Mouse (Mus musculus): ENCODE results near the gene Ccdc142. TPM values are rescaled to one million over a fixed set of nuclear protein-coding genes. Genes with fewer than 3 reads are reported as not detected.

The Ccdc142 gene
- polyA plus RNA-seq, 1 experiment from 2014 or later: 4.2 TPM

DNA sequence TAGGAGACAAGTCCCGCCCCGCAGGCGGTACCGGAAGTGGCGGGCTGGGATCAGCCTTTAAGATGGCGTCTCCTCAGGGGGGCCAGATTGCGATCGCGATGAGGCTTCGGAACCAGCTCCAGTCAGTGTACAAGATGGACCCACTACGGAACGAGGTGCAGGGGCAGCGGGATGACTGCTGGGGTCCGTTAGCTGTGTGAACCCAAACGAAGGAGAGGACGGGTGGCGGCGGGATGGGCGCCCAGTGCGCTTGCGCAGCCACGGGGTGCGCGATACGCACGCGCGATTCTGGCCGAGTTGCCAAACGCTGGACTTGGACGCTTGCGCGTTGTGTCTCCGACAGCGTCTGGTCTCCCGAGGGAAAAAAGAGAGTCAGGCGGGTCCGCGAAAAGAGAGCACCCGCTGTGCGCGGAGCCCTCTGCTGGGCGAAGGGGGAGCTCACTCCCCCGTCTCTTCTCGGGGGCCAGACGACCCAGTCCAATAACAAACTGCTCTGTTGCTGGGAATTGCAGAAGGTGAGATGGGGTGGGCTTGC lies 23.0 kb upstream of the Ccdc142 start:
- DNase-seq: peak; percentile 100
- H3K36me3 ChIP-seq (ENCODE audit: control insufficient read depth, insufficient read depth, low read length): peaks cover 20% of the 10 kb centered on the region
- WGBS: under 1% methylated on average over 46 of the region's 46 CpGs
- H3K9me3 ChIP-seq (ENCODE audit: control insufficient read depth, low read length): no peaks in the 10 kb centered on the region
- ATAC-seq (ENCODE audit: low FRiP score, low TSS enrichment): peak; percentile 95
- H3K27ac ChIP-seq (replicated peaks; ENCODE audit: low read depth, low read length): peak overlapping the region; percentile 93
- peaks cover 40% of the 10 kb centered on the region for H3K27me3 ChIP-seq (ENCODE audit: control insufficient read depth, insufficient read depth, low read length)
- H3K9ac ChIP-seq (replicated peaks; ENCODE audit: low read length): peak overlapping the region; percentile 76
- H3K4me3 ChIP-seq (replicated peaks; ENCODE audit: low read depth, low read length): peak overlapping the region; percentile 67
- H3K4me2 ChIP-seq (ENCODE audit: low read length): peak overlapping the region; percentile 96
- H3K4me1 ChIP-seq (ENCODE audit: control insufficient read depth, insufficient read depth, low read length): peaks cover 14% of the 10 kb centered on the region

DNA sequence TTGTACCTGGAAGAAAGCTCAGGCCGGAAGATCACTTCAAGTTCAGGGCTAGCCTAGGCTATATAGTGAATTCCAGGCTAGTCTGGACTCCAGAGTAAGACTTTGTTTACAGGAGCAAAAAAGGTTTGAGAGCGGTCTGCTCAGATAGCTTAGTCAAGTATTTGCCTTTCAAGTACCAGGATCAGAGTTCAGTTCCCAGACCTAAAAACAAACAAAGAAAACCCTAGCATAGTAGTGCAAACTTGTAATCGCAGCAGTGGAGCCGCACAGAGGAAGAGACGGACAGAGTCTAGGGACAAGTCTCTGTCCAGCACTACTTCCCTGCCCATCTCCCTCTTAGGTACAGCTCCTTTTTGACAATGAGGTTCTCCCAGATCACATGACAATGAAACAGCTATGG lies 21.2 kb upstream of the Ccdc142 start:
- peaks cover 40% of the 10 kb centered on the region for H3K27me3 ChIP-seq (ENCODE audit: control insufficient read depth, insufficient read depth, low read length)
- no peak for DNase-seq

DNA sequence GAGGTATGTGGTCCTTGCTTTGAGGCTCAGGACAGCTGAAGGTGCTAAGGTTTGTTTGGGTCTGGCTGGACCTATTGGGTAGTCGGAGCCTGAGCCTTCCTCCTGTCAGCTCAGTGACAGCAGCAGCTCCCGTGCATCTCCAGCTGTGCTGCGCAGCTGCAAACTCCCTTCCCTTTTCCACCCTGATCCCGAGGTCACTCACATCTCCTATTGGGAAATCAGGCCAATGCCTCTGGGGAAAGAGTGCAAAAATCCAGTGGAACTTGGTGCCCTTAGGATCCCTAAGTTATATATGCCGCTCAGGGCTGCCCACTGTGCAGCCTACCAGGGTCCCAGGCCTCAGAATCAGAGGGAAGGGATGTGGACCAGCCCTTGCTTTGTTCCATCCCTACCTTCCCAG lies 17.9 kb upstream of the Ccdc142 start:
- H3K27me3 ChIP-seq (ENCODE audit: control insufficient read depth, insufficient read depth, low read length): peaks cover 58% of the 10 kb centered on the region
- H3K4me3 ChIP-seq (replicated peaks; ENCODE audit: low read depth, low read length): no peak overlapping the region
- no peak for DNase-seq
- H3K4me2 ChIP-seq (ENCODE audit: low read length): no peak overlapping the region
- peaks cover 20% of the 10 kb centered on the region for H3K36me3 ChIP-seq (ENCODE audit: control insufficient read depth, insufficient read depth, low read length)
- ATAC-seq (ENCODE audit: low FRiP score, low TSS enrichment): no peak
- H3K9me3 ChIP-seq (ENCODE audit: control insufficient read depth, low read length): no peaks in the 10 kb centered on the region
- peaks cover 9% of the 10 kb centered on the region for H3K4me1 ChIP-seq (ENCODE audit: control insufficient read depth, insufficient read depth, low read length)
- no peak overlapping the region for H3K27ac ChIP-seq (replicated peaks; ENCODE audit: low read depth, low read length)
- WGBS: 12% methylated on average over 5 of the region's 5 CpGs
- H3K9ac ChIP-seq (replicated peaks; ENCODE audit: low read length): no peak overlapping the region

More for the DNA sequence above, 21.2 kb upstream of the Ccdc142 start:
- Histone ChIP-seq H3K9me3 (ENCODE audit: control insufficient read depth, low read length) (no peaks in the 10 kb centered on the region), H3K4me3 (replicated peaks; ENCODE audit: low read depth, low read length) (no peak overlapping the region), H3K4me2 (ENCODE audit: low read length) (no peak overlapping the region), H3K36me3 (ENCODE audit: control insufficient read depth, insufficient read depth, low read length) (peaks cover 20% of the 10 kb centered on the region), H3K9ac (replicated peaks; ENCODE audit: low read length) (no peak overlapping the region), H3K27ac (replicated peaks; ENCODE audit: low read depth, low read length) (no peak overlapping the region), H3K4me1 (ENCODE audit: control insufficient read depth, insufficient read depth, low read length) (peaks cover 14% of the 10 kb centered on the region)
- WGBS: 95% methylated on average over 5 of the region's 5 CpGs
- no peak for ATAC-seq (ENCODE audit: low FRiP score, low TSS enrichment)

DNA sequence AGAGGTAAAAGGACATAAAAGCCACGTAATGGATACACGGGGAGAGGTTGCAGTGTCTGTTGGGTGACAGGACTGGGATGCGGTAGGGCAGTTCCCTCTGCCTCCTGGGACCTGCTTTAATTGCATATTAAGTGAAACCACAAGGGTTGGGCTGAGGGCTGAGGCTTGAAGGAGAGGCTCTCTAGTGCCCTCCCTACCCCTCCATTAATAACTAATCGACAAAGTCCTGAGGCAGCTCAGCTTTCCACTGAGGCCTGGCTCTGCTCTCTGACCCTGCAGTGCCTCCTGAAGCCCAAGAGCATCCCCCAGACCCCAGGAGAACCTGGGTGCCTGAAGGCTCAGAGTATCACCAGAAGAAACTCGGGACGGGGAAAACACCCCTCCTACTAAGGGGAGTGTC lies 16.9 kb upstream of the Ccdc142 start:
- H3K27me3 ChIP-seq (ENCODE audit: control insufficient read depth, insufficient read depth, low read length): peaks cover 66% of the 10 kb centered on the region
- peaks cover 3% of the 10 kb centered on the region for H3K4me1 ChIP-seq (ENCODE audit: control insufficient read depth, insufficient read depth, low read length)
- no peak overlapping the region for H3K9ac ChIP-seq (replicated peaks; ENCODE audit: low read length)
- H3K4me3 ChIP-seq (replicated peaks; ENCODE audit: low read depth, low read length): no peak overlapping the region
- H3K4me2 ChIP-seq (ENCODE audit: low read length): no peak overlapping the region
- no peaks in the 10 kb centered on the region for H3K9me3 ChIP-seq (ENCODE audit: control insufficient read depth, low read length)
- 6% methylated on average over 6 of the region's 6 CpGs for WGBS
- no peak overlapping the region for H3K27ac ChIP-seq (replicated peaks; ENCODE audit: low read depth, low read length)
- ATAC-seq (ENCODE audit: low FRiP score, low TSS enrichment) (no peak), DNase-seq (no peak)
- H3K36me3 ChIP-seq (ENCODE audit: control insufficient read depth, insufficient read depth, low read length): peaks cover 20% of the 10 kb centered on the region

GRCm38 (mm10) chr6:83086121-83087035 lies 15.0 kb upstream of the Ccdc142 start, which contains the start of gene Lbx2:
Gene Lbx2, plus strand, starts transcription at chr6:83086367.
- ATAC-seq (ENCODE audit: low FRiP score, low TSS enrichment): no peak
- H3K9me3 ChIP-seq (ENCODE audit: control insufficient read depth, low read length): no peaks in the 10 kb centered on the region
- no peak within 1 kb of the TSS for H3K4me2 ChIP-seq (ENCODE audit: low read length)
- H3K27ac ChIP-seq (replicated peaks; ENCODE audit: low read depth, low read length): no peak within 1 kb of the TSS
- DNase-seq: no peak
- H3K27me3 ChIP-seq (ENCODE audit: control insufficient read depth, insufficient read depth, low read length): peaks cover 77% of the 10 kb centered on the region
- WGBS: 2% methylated on average over 42 of the region's 42 CpGs
- H3K4me1 ChIP-seq (ENCODE audit: control insufficient read depth, insufficient read depth, low read length): no peaks in the 10 kb centered on the region
- H3K4me3 ChIP-seq (replicated peaks; ENCODE audit: low read depth, low read length): no peak within 1 kb of the TSS
- no peak within 1 kb of the TSS for H3K9ac ChIP-seq (replicated peaks; ENCODE audit: low read length)
- peaks cover 5% of the 10 kb centered on the region for H3K36me3 ChIP-seq (ENCODE audit: control insufficient read depth, insufficient read depth, low read length)

- peaks cover 82% of the 10 kb centered on the region for H3K27me3 ChIP-seq (ENCODE audit: control insufficient read depth, insufficient read depth, low read length)
- no peaks in the 10 kb centered on the region for H3K9me3 ChIP-seq (ENCODE audit: control insufficient read depth, low read length)
- H3K4me2 ChIP-seq (ENCODE audit: low read length): peak overlapping the region; percentile 25; the same call in 1 of the 2 replicates
- ATAC-seq (ENCODE audit: low FRiP score, low TSS enrichment) (no peak), DNase-seq (no peak)
- no peak overlapping the region for H3K27ac ChIP-seq (replicated peaks; ENCODE audit: low read depth, low read length)
- under 1% methylated on average over 47 of the region's 47 CpGs for WGBS
- H3K36me3 ChIP-seq (ENCODE audit: control insufficient read depth, insufficient read depth, low read length): peaks cover 2% of the 10 kb centered on the region; the same call in 1 of the 2 replicates
- H3K4me1 ChIP-seq (ENCODE audit: control insufficient read depth, insufficient read depth, low read length): no peaks in the 10 kb centered on the region
- H3K4me3 ChIP-seq (replicated peaks; ENCODE audit: low read depth, low read length): no peak overlapping the region; the same call in 1 of the 2 replicates
- H3K9ac ChIP-seq (replicated peaks; ENCODE audit: low read length): no peak overlapping the region
Measured at GRCm38 (mm10) chr6:83087205-83087925, 14.0 kb upstream of the Ccdc142 start.

DNA sequence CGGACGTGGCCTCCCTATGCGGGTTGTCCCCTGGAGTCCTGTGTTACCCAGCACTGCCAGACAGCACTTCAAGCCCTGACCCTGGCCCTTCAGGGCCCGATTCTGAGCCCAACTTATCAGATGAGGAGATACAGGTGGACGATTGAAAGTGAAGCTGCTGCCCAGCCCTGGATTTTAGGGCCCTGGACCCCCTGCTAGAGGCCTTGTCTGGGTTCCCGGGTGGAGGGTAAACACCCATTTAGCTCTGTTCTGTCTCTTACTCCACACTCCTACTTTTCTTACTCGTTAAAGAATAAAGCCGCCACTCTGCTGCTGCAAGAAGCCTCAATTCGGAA lies 13.5 kb upstream of the Ccdc142 start:
- Histone ChIP-seq H3K9me3 (ENCODE audit: control insufficient read depth, low read length) (no peaks in the 10 kb centered on the region), H3K27me3 (ENCODE audit: control insufficient read depth, insufficient read depth, low read length) (peaks cover 76% of the 10 kb centered on the region), H3K36me3 (ENCODE audit: control insufficient read depth, insufficient read depth, low read length) (no peaks in the 10 kb centered on the region), H3K4me1 (ENCODE audit: control insufficient read depth, insufficient read depth, low read length) (no peaks in the 10 kb centered on the region), H3K27ac (replicated peaks; ENCODE audit: low read depth, low read length) (no peak overlapping the region), H3K4me3 (replicated peaks; ENCODE audit: low read depth, low read length) (no peak overlapping the region; the same call in 1 of the 2 replicates), H3K9ac (replicated peaks; ENCODE audit: low read length) (no peak overlapping the region), H3K4me2 (ENCODE audit: low read length) (peak overlapping the region; percentile 25; the same call in 1 of the 2 replicates)
- WGBS: 3% methylated on average over 9 of the region's 9 CpGs
- ATAC-seq (ENCODE audit: low FRiP score, low TSS enrichment) (no peak), DNase-seq (no peak)

DNA sequence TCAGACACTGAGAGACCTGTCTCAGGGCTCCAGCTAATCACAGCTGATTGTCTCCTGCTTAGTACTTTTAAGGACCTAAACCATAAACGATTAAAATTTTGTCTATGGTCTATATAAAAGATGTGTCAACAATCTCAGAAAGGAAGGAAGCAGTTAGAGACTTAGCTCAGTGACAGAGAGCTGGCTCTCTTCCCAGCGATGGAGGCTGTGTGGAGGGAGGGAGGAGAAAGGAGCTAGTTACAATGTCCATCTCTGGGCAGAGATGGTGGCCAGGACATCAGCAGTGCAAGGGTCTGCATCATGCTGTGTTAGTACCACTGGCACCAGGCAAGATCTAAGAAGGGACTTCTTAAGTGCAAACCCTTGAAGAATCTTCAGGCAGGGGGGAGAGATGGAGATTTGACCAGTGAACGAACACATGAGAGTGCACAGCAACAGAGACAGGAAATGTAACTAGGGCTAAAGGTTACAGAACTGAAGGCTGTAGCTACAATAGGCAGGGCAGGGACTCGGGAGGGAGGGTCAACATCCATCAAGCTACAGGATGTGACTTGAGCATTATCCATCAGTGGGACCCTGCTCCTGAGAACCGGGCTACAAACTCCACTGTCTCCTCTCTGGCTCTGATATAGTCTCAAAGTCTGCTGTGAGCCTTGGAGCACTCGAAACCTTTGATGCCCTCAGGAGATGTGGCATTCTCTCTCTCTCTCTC lies 8.8 kb upstream of the Ccdc142 start:
- 48% methylated on average over 6 of the region's 6 CpGs for WGBS
- peaks cover 33% of the 10 kb centered on the region for H3K27me3 ChIP-seq (ENCODE audit: control insufficient read depth, insufficient read depth, low read length)

More for the DNA sequence above, 8.8 kb upstream of the Ccdc142 start:
- H3K27ac ChIP-seq (replicated peaks; ENCODE audit: low read depth, low read length): no peak overlapping the region
- DNase-seq: no peak
- H3K4me3 ChIP-seq (replicated peaks; ENCODE audit: low read depth, low read length): no peak overlapping the region
- no peaks in the 10 kb centered on the region for H3K9me3 ChIP-seq (ENCODE audit: control insufficient read depth, low read length)
- no peak overlapping the region for H3K9ac ChIP-seq (replicated peaks; ENCODE audit: low read length)
- no peaks in the 10 kb centered on the region for H3K4me1 ChIP-seq (ENCODE audit: control insufficient read depth, insufficient read depth, low read length)
- H3K4me2 ChIP-seq (ENCODE audit: low read length): no peak overlapping the region
- H3K36me3 ChIP-seq (ENCODE audit: control insufficient read depth, insufficient read depth, low read length): no peaks in the 10 kb centered on the region
- no peak for ATAC-seq (ENCODE audit: low FRiP score, low TSS enrichment)
